Mouse (Mus musculus): ENCODE results near the gene Kpnb1. TPM values are rescaled to one million over a fixed set of nuclear protein-coding genes. Genes with fewer than 3 reads are reported as not detected.
A peak's percentile ranks its signal among the peaks of the same experiment; 100 is the strongest.

The Kpnb1 gene
- polyA plus RNA-seq, 1 experiment from 2014 or later = 34.0 TPM

DNA sequence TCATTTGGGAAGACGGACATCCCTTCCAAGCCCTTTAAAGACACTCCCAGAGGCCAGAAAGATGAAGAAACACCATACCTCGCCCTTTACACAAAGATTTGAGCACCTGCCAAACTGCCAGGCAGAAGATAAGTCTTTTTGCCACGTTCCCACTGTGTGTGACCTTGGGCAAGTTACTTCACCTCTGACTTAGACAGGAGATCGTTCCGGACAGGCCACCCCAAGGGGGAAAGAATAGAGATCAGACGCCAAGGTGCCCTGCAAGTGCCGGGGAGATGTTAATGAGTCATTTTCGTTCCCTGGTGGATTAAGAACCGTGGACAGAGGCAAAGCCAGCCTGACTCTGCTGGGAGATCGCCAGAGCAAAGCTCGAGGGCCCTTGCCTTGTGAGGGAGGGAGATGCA, 35.7 kb downstream of the Kpnb1 start:
- H3K4me3 ChIP-seq (replicated peaks; ENCODE audit: low read depth, low read length) = no peak overlapping the region; the same call in 1 of the 2 replicates
- H3K4me1 ChIP-seq (replicated peaks; ENCODE audit: insufficient read depth, low read length) = peaks cover 11% of the 10 kb centered on the region; the same call in 1 of the 2 replicates
- TF ChIP-seq CTCF (IDR thresholded peaks at IDR 0.05; ENCODE audit: low read depth) = no peak
- DNase-seq (ENCODE audit: low spot score) = peak; percentile 77
- WGBS = 2% methylated on average over 11 of the region's 11 CpGs
- no peak for ATAC-seq (replicated peaks; ENCODE audit: low FRiP score, low read depth)
- no peaks in the 10 kb centered on the region for H3K9me3 ChIP-seq (replicated peaks; ENCODE audit: low read length)
- H3K27ac ChIP-seq = no peak overlapping the region
- no peaks in the 10 kb centered on the region for H3K27me3 ChIP-seq (ENCODE audit: insufficient read depth, low read length)
- H3K4me2 ChIP-seq (ENCODE audit: low read length) = peak overlapping the region; percentile 97; the same call in 1 of the 2 replicates
- peaks cover 3% of the 10 kb centered on the region; the same call in 1 of the 2 replicates for H3K36me3 ChIP-seq (ENCODE audit: insufficient read depth, low read length)
- peak overlapping the region; percentile 29; the same call in 1 of the 2 replicates for H3K9ac ChIP-seq (ENCODE audit: low read depth, low read length)

DNA sequence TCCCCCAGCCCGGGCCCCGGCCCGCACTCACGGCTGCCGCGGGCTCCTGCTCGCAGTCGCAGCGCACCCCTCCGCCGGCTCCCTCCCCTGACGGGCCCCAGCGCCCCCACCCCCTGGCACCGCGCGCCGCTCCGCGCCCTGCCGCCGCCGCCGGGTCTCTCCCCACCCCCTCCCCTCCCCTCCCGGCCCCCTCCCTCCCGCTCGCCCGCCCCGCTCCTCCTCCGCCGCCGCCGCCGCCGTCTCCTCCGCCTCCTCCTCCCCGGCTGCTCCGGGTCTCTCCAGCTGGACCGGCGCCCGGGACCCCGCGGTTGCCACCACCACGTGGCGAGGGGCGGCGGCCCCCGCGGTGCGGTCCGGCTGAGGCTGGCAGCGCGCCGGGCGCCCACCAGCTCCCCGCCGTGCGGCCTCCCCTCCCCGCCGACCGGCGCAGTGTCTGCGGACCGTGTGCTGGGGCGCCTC, 36.3 kb downstream of the Kpnb1 start, which contains the start of gene Tbkbp1:
TSS of gene Tbkbp1 (minus strand) at position 153 of the 459 bp plus-strand sequence.
- WGBS = under 1% methylated on average over 32 of the region's 64 CpGs
- H3K9me3 ChIP-seq (replicated peaks; ENCODE audit: low read length) = no peaks in the 10 kb centered on the region
- H3K4me1 ChIP-seq (replicated peaks; ENCODE audit: insufficient read depth, low read length) = peaks cover 11% of the 10 kb centered on the region; the same call in 1 of the 2 replicates
- DNase-seq (ENCODE audit: low spot score) (no peak), ATAC-seq (replicated peaks; ENCODE audit: low FRiP score, low read depth) (peak; percentile 11; the same call in 1 of the 2 replicates)
- no peak for TF ChIP-seq CTCF (IDR thresholded peaks at IDR 0.05; ENCODE audit: low read depth)
- peak within 1 kb of the TSS; percentile 70 for H3K4me3 ChIP-seq (replicated peaks; ENCODE audit: low read depth, low read length)
- peak within 1 kb of the TSS; percentile 97 for H3K4me2 ChIP-seq (ENCODE audit: low read length)
- peak within 1 kb of the TSS; percentile 69 for H3K9ac ChIP-seq (ENCODE audit: low read depth, low read length)
- peak within 1 kb of the TSS; percentile 72 for H3K27ac ChIP-seq
- no peaks in the 10 kb centered on the region; the same call in 1 of the 2 replicates for H3K36me3 ChIP-seq (ENCODE audit: insufficient read depth, low read length)
- H3K27me3 ChIP-seq (ENCODE audit: insufficient read depth, low read length) = no peaks in the 10 kb centered on the region

DNA sequence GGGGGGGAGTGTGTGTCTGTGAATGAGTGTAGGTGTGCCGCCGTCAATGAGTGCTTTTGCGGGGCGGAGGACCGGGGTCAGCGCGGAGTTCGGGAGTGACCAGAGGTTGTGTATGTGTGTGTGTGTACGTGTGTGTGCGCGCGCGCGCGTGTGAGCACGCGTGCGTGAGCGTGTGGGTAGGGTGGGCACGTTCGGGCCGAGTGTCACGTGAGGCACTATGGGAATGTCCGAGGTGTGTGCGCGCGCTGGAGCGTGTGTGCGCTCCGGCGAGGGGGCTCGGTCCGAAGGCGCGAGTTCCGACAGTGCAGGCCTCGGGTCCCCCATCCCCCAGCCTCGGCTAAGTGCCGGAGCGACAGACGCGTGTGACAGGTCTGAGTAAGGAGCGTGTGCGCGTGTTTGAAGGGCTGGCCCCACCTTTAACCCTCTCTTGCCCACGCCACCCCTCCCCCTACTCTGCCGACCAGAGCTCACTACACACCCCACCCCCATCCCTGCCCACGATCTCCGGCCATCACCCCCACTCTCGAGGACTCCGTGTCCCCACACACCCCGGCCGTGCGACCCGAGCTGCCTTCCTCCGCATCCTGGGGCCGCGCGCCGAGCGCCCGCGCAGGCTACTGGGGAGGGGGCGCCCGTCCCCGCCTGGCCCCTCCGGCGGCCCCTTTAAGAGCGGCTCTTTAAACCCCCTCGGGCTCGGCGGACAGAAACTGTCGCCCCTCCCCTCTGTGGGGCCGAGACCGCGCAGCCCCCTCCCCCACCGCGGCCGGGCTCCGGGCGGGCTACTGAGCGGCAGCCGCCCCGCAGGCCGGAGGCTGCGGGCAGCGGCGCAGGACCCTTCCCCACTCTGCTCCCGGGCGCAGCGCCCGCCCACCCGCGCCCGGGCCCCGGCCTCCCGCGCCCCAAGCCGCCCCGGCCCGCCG, 37.0 kb downstream of the Kpnb1 start:
- H3K27me3 ChIP-seq (ENCODE audit: insufficient read depth, low read length) = no peaks in the 10 kb centered on the region
- DNase-seq (ENCODE audit: low spot score) = peak; percentile 67
- under 1% methylated on average over 72 of the region's 102 CpGs for WGBS
- H3K4me3 ChIP-seq (replicated peaks; ENCODE audit: low read depth, low read length) = peak overlapping the region; percentile 70
- H3K36me3 ChIP-seq (ENCODE audit: insufficient read depth, low read length) = no peaks in the 10 kb centered on the region; the same call in 1 of the 2 replicates
- H3K4me1 ChIP-seq (replicated peaks; ENCODE audit: insufficient read depth, low read length) = peaks cover 11% of the 10 kb centered on the region; the same call in 1 of the 2 replicates
- ATAC-seq (replicated peaks; ENCODE audit: low FRiP score, low read depth) = peak; percentile 68
- TF ChIP-seq CTCF (IDR thresholded peaks at IDR 0.05; ENCODE audit: low read depth) = no peak
- no peaks in the 10 kb centered on the region for H3K9me3 ChIP-seq (replicated peaks; ENCODE audit: low read length)
- H3K9ac ChIP-seq (ENCODE audit: low read depth, low read length) = peak overlapping the region; percentile 69
- peak overlapping the region; percentile 97 for H3K4me2 ChIP-seq (ENCODE audit: low read length)
- H3K27ac ChIP-seq = peak overlapping the region; percentile 72

DNA sequence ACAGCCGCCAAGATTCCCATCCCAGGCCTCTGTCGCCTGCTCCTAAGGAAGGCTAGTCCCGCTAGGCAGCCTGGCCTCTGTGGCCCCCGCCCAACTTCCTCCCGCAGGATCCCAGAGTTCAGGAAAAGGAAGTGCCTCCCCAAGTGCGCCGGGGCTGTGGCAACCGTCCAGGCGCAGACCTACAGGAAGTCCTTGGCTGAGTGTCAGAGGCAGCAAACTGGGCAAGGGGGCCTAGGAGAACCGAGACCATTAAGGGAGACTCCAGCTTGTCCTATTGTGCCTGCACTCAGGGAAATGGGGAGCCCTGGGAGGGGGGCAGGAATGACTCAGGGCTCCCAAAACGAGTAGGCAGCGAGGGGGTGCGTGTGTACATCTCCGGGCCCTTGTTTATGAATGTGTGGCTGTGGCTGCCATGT, 37.7 kb downstream of the Kpnb1 start:
- DNase-seq (ENCODE audit: low spot score) (peak; percentile 71), ATAC-seq (replicated peaks; ENCODE audit: low FRiP score, low read depth) (0 out of 2 replicates have a peak, but pooled peaks have one; percentile 8)
- TF ChIP-seq CTCF (IDR thresholded peaks at IDR 0.05; ENCODE audit: low read depth) = no peak
- Histone ChIP-seq H3K9me3 (replicated peaks; ENCODE audit: low read length) (no peaks in the 10 kb centered on the region), H3K4me3 (replicated peaks; ENCODE audit: low read depth, low read length) (peak overlapping the region; percentile 70), H3K4me1 (replicated peaks; ENCODE audit: insufficient read depth, low read length) (peaks cover 11% of the 10 kb centered on the region; the same call in 1 of the 2 replicates), H3K27ac (peak overlapping the region; percentile 72), H3K4me2 (ENCODE audit: low read length) (peak overlapping the region; percentile 97), H3K27me3 (ENCODE audit: insufficient read depth, low read length) (no peaks in the 10 kb centered on the region), H3K9ac (ENCODE audit: low read depth, low read length) (peak overlapping the region; percentile 69; the same call in 1 of the 2 replicates), H3K36me3 (ENCODE audit: insufficient read depth, low read length) (peaks cover 3% of the 10 kb centered on the region; the same call in 1 of the 2 replicates)
- WGBS = 4% methylated on average over 14 of the region's 14 CpGs

DNA sequence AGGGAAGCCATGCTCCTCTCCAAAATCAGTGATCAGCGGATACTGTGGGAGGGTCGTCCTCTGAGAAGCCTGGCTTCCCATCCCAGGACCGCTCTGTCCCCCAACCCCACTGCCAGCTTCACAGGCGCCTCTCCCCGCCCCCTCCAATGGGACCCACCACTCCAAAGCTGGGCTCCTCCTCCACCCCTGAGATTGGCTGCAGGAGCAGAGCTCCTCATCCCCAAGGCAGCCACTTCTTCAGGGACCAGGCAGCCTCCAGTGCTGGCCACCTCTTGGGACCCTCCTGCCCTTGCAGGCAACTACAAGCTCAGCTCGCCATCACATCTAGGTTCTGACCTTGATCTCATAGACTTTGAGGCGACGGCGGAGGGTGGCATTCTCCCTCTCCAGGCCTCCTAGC, 38.7 kb downstream of the Kpnb1 start:
- Histone ChIP-seq H3K4me1 (replicated peaks; ENCODE audit: insufficient read depth, low read length) (peaks cover 11% of the 10 kb centered on the region; the same call in 1 of the 2 replicates), H3K4me2 (ENCODE audit: low read length) (peak overlapping the region; percentile 97), H3K36me3 (ENCODE audit: insufficient read depth, low read length) (peaks cover 3% of the 10 kb centered on the region; the same call in 1 of the 2 replicates), H3K4me3 (replicated peaks; ENCODE audit: low read depth, low read length) (peak overlapping the region; percentile 70), H3K27ac (peak overlapping the region; percentile 72; the same call in 1 of the 2 replicates), H3K27me3 (ENCODE audit: insufficient read depth, low read length) (no peaks in the 10 kb centered on the region), H3K9me3 (replicated peaks; ENCODE audit: low read length) (no peaks in the 10 kb centered on the region), H3K9ac (ENCODE audit: low read depth, low read length) (no peak overlapping the region)
- 30% methylated on average over 9 of the region's 9 CpGs for WGBS
- ATAC-seq (replicated peaks; ENCODE audit: low FRiP score, low read depth) (no peak), DNase-seq (ENCODE audit: low spot score) (no peak)
- no peak for TF ChIP-seq CTCF (IDR thresholded peaks at IDR 0.05; ENCODE audit: low read depth)

DNA sequence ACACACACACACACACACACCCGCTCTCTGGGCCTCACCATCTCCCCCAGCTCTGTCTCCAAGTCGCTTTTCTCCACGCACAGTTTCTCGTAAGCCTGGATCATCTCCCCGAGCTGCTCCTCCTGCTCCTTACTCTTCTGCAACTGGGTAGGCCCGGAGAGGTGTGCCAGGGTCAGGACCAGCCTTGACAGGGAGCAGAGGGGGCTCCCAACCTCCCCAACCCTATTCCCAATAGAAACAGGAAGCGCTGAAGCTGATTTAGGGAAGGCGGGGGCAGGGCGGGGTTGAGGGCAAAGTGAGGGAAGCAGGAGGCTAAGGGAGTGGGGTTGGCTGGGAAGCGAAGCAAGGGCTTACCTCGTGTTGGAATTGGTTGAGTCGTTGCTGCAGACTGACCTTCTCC, 39.1 kb downstream of the Kpnb1 start:
- Histone ChIP-seq H3K9me3 (replicated peaks; ENCODE audit: low read length) (no peaks in the 10 kb centered on the region), H3K9ac (ENCODE audit: low read depth, low read length) (no peak overlapping the region), H3K36me3 (ENCODE audit: insufficient read depth, low read length) (peaks cover 3% of the 10 kb centered on the region; the same call in 1 of the 2 replicates), H3K4me1 (replicated peaks; ENCODE audit: insufficient read depth, low read length) (peaks cover 11% of the 10 kb centered on the region; the same call in 1 of the 2 replicates), H3K4me2 (ENCODE audit: low read length) (peak overlapping the region; percentile 97), H3K4me3 (replicated peaks; ENCODE audit: low read depth, low read length) (peak overlapping the region; percentile 70; the same call in 1 of the 2 replicates), H3K27me3 (ENCODE audit: insufficient read depth, low read length) (no peaks in the 10 kb centered on the region), H3K27ac (no peak overlapping the region)
- DNase-seq (ENCODE audit: low spot score) = no peak
- TF ChIP-seq CTCF (IDR thresholded peaks at IDR 0.05; ENCODE audit: low read depth) = no peak
- 28% methylated on average over 12 of the region's 12 CpGs for WGBS
- ATAC-seq (replicated peaks; ENCODE audit: low FRiP score, low read depth) = no peak

Measured in kidney, postnatal 0 days (tissue).